In genomic region chr19:43599776-43600544, GRCm38 (mm10) we compare ENCODE assay signal across 10 mouse cellular contexts. TPM values are rescaled to one million over a fixed set of nuclear protein-coding genes. Genes with fewer than 3 reads are reported as not detected.
DNase-seq lines count a peak whose midpoint lies in the region; ATAC-seq and TF ChIP-seq lines count a peak whose summit lies in the region.
"Had no signal": no experiment of that assay in that cellular context is flagged by ENCODE, and none has a peak within 500 bp of the region (broad histone marks: within the 10 kb centered on the region; RNA-seq: fewer than 3 reads in every experiment).

No protein-coding gene starts in this region.

- H3K4me2 ChIP-seq in heart, embryonic 12.5 days, result peak overlapping the region; percentile 27; the same call in 1 of the 2 replicates
- H3K4me2 ChIP-seq in liver, embryonic 13.5 days, result peak overlapping the region; percentile 23
- H3K4me2 ChIP-seq: heart, embryonic 15.5 days; lung, embryonic 15.5 days had no signal

- TF ChIP-seq CTCF in E14TG2a.4 (conservative IDR thresholded peaks at IDR 0.05; ENCODE audit: low read length), result no peak

- no peak for ATAC-seq in heart, embryonic 12.5 days (ENCODE audit: insufficient number of reproducible peaks, low FRiP score)
- no peak for ATAC-seq in liver, embryonic 13.5 days (ENCODE audit: low read depth)
- no peak for ATAC-seq in granulocyte monocyte progenitor cell, adult 5-6 weeks (replicated peaks; ENCODE audit: poor library complexity, severe bottlenecking)

- H3K4me1 ChIP-seq in heart, embryonic 12.5 days (replicated peaks), result peaks cover 10% of the 10 kb centered on the region; the same call in 1 of the 2 replicates
- peaks cover 36% of the 10 kb centered on the region for H3K4me1 ChIP-seq in E14TG2a.4 (replicated peaks; ENCODE audit: low read depth, low read length)
- peaks cover 12% of the 10 kb centered on the region; the same call in 1 of the 2 replicates for H3K4me1 ChIP-seq in liver, embryonic 13.5 days (replicated peaks)

- WGBS in heart, embryonic 12.5 days, result under 1% methylated on average over 27 of the region's 27 CpGs
- 1% methylated on average over 27 of the region's 27 CpGs for WGBS in liver, embryonic 13.5 days (ENCODE audit: insufficient replicate concordance)

- DNase-seq in heart, postnatal 4 days, result no peak
- peak; percentile 70 for DNase-seq in embryo, embryonic 9.5 days (ENCODE audit: extremely low spot score)
- no peak for DNase-seq in liver, embryonic 13.5 days
- no peak for DNase-seq in urinary bladder, postnatal 14 days (ENCODE audit: low spot score)
- DNase-seq in adrenal gland, postnatal 25 days, result no peak

- 0 out of 2 replicates have a peak overlapping the region, but pooled peaks have one; percentile 6 for H3K4me3 ChIP-seq in heart, embryonic 12.5 days
- H3K4me3 ChIP-seq in E14TG2a.4 (replicated peaks; ENCODE audit: low read length), result peak overlapping the region; percentile 57
- 0 out of 2 replicates have a peak overlapping the region, but pooled peaks have one; percentile 11 for H3K4me3 ChIP-seq in liver, embryonic 13.5 days (replicated peaks)
- H3K4me3 ChIP-seq: heart, embryonic 15.5 days; lung, embryonic 15.5 days had no signal

- H3K9ac ChIP-seq in heart, embryonic 12.5 days, result no peak overlapping the region
- H3K9ac ChIP-seq in liver, embryonic 13.5 days, result no peak overlapping the region
- H3K9ac ChIP-seq: heart, embryonic 15.5 days; lung, embryonic 15.5 days had no signal

- H3K27ac ChIP-seq in heart, embryonic 12.5 days (ENCODE audit: poor library complexity, severe bottlenecking), result no peak overlapping the region
- no peak overlapping the region for H3K27ac ChIP-seq in liver, embryonic 13.5 days
- H3K27ac ChIP-seq: heart, embryonic 15.5 days; lung, embryonic 15.5 days had no signal

- no peaks in the 10 kb centered on the region for H3K9me3 ChIP-seq in heart, embryonic 12.5 days (replicated peaks)
- H3K9me3 ChIP-seq in E14TG2a.4 (ENCODE audit: low read length), result no peaks in the 10 kb centered on the region
- H3K9me3 ChIP-seq in liver, embryonic 13.5 days (replicated peaks), result no peaks in the 10 kb centered on the region
- H3K9me3 ChIP-seq: heart, embryonic 15.5 days; lung, embryonic 15.5 days had no signal

- H3K36me3 ChIP-seq in heart, embryonic 12.5 days, result no peaks in the 10 kb centered on the region
- no peaks in the 10 kb centered on the region for H3K36me3 ChIP-seq in E14TG2a.4 (ENCODE audit: insufficient read depth, low read length)
- H3K36me3 ChIP-seq in liver, embryonic 13.5 days, result no peaks in the 10 kb centered on the region
- H3K36me3 ChIP-seq: heart, embryonic 15.5 days; lung, embryonic 15.5 days had no signal

- H3K27me3 ChIP-seq in heart, embryonic 12.5 days (replicated peaks), result peaks cover 98% of the 10 kb centered on the region
- peaks cover 98% of the 10 kb centered on the region for H3K27me3 ChIP-seq in E14TG2a.4 (ENCODE audit: insufficient read depth, low read length)
- H3K27me3 ChIP-seq in liver, embryonic 13.5 days, result peaks cover 99% of the 10 kb centered on the region

RNA-seq across cellular contexts. Expression of gene Nkx2-3, which starts 12.2 kb away (rescaled TPM):
- polyA plus RNA-seq in heart, embryonic 12.5 days (2016; fragmentation: Nextera tagmentation; extraction: Ambion mirVana), result not detected in 2 replicates
- not detected for total RNA-seq in heart, postnatal 4 days (2021)
- polyA plus RNA-seq in liver, embryonic 13.5 days (2015; fragmentation: Nextera tagmentation; extraction: Ambion mirVana), result 0.21 and 0.23 TPM in 2 replicates
- not detected in 2 replicates for total RNA-seq in adrenal gland, postnatal 25 days (2021)
- not detected in 2 replicates for total RNA-seq in granulocyte monocyte progenitor cell, adult 5-6 weeks (2014; fragmentation: Nextera tagmentation)
- total RNA-seq in granulocyte monocyte progenitor cell, adult 5-6 weeks (2017), result not detected in 2 replicates
- polyA plus RNA-seq: heart, embryonic 15.5 days; lung, embryonic 15.5 days had no signal

Comparison
In these comparisons a context has a peak if more than half of its experiments do, and no peak if none do; other contexts are left out.
1. H3K4me3 ChIP-seq: peak in every context shown above with its lines; median percentile 57 in E14TG2a.4; 11 in liver, embryonic 13.5 days; 6 in heart, embryonic 12.5 days.